8 mouse cellular contexts compared by ENCODE assay signal in genomic region chrX:11550164-11550851, GRCm38 (mm10).
DNase-seq lines count a peak whose midpoint lies in the region; ATAC-seq and TF ChIP-seq lines count a peak whose summit lies in the region.

No protein-coding gene starts in this region.

- H3K4me3 ChIP-seq in lung, embryonic 14.5 days (ENCODE audit: low read depth, low read length), result no peak overlapping the region
- no peak overlapping the region for H3K4me3 ChIP-seq in lung, adult 2 months (replicated peaks; ENCODE audit: extremely low read depth, low read depth, low read length)
- H3K4me3 ChIP-seq in forebrain, postnatal 0 days (ENCODE audit: low read depth, low read length), result no peak overlapping the region
- H3K4me3 ChIP-seq in neural tube, embryonic 13.5 days, result no peak overlapping the region

- no peak for TF ChIP-seq POLR2A in lung, adult 2 months (IDR thresholded peaks at IDR 0.05; ENCODE audit: borderline replicate concordance, extremely low read depth, low read depth, low read length)

- DNase-seq in cerebellum, postnatal 14 days, result peak; percentile 35 to 50
- peak; percentile 68 for DNase-seq in lung, embryonic 14.5 days
- no peak for DNase-seq in lung, adult 2 months
- peak; percentile 74 for DNase-seq in forebrain, postnatal 0 days
- no peak for DNase-seq in c-Kit-positive CD71-positive TER-119-positive erythroid progenitor cells, embryonic 14.5 days (ENCODE audit: low spot score)
- no peak for DNase-seq in left cerebral cortex, postnatal 36 days (ENCODE audit: low spot score in 2 of 2)

- intact Hi-C loops in left cerebral cortex, postnatal 36 days (cut with DNase I), result no loop called here

- H3K9ac ChIP-seq in lung, embryonic 14.5 days, result no peak overlapping the region
- no peak overlapping the region for H3K9ac ChIP-seq in forebrain, postnatal 0 days
- H3K9ac ChIP-seq in neural tube, embryonic 13.5 days, result no peak overlapping the region

- no peak for ATAC-seq in cerebellum, adult (ENCODE audit: insufficient number of reproducible peaks, low FRiP score, low TSS enrichment)
- peak; percentile 63; the same call in 1 of the 2 replicates for ATAC-seq in lung, embryonic 14.5 days (ENCODE audit: insufficient read depth)
- peak; percentile 88 for ATAC-seq in forebrain, postnatal 0 days
- ATAC-seq in neural tube, embryonic 13.5 days (ENCODE audit: low read depth), result peak; percentile 84

- WGBS in lung, embryonic 14.5 days, result 20% methylated on average over 12 of the region's 12 CpGs
- WGBS in lung, adult 2 months, result 38% methylated on average over 12 of the region's 12 CpGs
- WGBS in forebrain, postnatal 0 days, result 25% methylated on average over 12 of the region's 12 CpGs
- WGBS in neural tube, embryonic 13.5 days, result 13% methylated on average over 12 of the region's 12 CpGs

- no peaks in the 10 kb centered on the region for H3K9me3 ChIP-seq in lung, embryonic 14.5 days (ENCODE audit: low read depth, low read length)
- H3K9me3 ChIP-seq in forebrain, postnatal 0 days (ENCODE audit: low read length), result no peaks in the 10 kb centered on the region
- H3K9me3 ChIP-seq in neural tube, embryonic 13.5 days, result no peaks in the 10 kb centered on the region

- no peak overlapping the region for H3K4me2 ChIP-seq in lung, embryonic 14.5 days
- peak overlapping the region; percentile 27; the same call in 1 of the 2 replicates for H3K4me2 ChIP-seq in forebrain, postnatal 0 days (ENCODE audit: low read depth)
- H3K4me2 ChIP-seq in neural tube, embryonic 13.5 days, result no peak overlapping the region

- no peak overlapping the region for H3K27ac ChIP-seq in lung, embryonic 14.5 days (ENCODE audit: low read depth)
- no peak overlapping the region for H3K27ac ChIP-seq in forebrain, postnatal 0 days (ENCODE audit: low read depth, low read length)
- H3K27ac ChIP-seq in neural tube, embryonic 13.5 days (replicated peaks), result no peak overlapping the region

- H3K36me3 ChIP-seq in lung, embryonic 14.5 days (ENCODE audit: insufficient read depth), result no peaks in the 10 kb centered on the region
- no peaks in the 10 kb centered on the region for H3K36me3 ChIP-seq in forebrain, postnatal 0 days (ENCODE audit: insufficient read depth)
- H3K36me3 ChIP-seq in neural tube, embryonic 13.5 days, result no peaks in the 10 kb centered on the region

- no peak for TF ChIP-seq CTCF in lung, embryonic 14.5 days (IDR thresholded peaks at IDR 0.05; ENCODE audit: low read depth)
- TF ChIP-seq CTCF in lung, adult 2 months (IDR thresholded peaks at IDR 0.05; ENCODE audit: insufficient read depth, low read length), result no peak
- no peak for TF ChIP-seq CTCF in forebrain, postnatal 0 days (IDR thresholded peaks at IDR 0.05; ENCODE audit: low read depth)

- H3K4me1 ChIP-seq in lung, embryonic 14.5 days (ENCODE audit: insufficient read depth), result no peaks in the 10 kb centered on the region; the same call in 1 of the 2 replicates
- H3K4me1 ChIP-seq in lung, adult 2 months (ENCODE audit: control insufficient read depth, insufficient read depth, low read length), result no peaks in the 10 kb centered on the region
- H3K4me1 ChIP-seq in forebrain, postnatal 0 days (ENCODE audit: insufficient read depth), result peaks cover 12% of the 10 kb centered on the region
- H3K4me1 ChIP-seq in neural tube, embryonic 13.5 days (replicated peaks), result peaks cover 35% of the 10 kb centered on the region

- no peaks in the 10 kb centered on the region for H3K27me3 ChIP-seq in lung, embryonic 14.5 days (ENCODE audit: insufficient read depth, low read length)
- H3K27me3 ChIP-seq in forebrain, postnatal 0 days (ENCODE audit: insufficient read depth, low read length), result no peaks in the 10 kb centered on the region
- peaks cover 11% of the 10 kb centered on the region for H3K27me3 ChIP-seq in neural tube, embryonic 13.5 days

Comparison
In these comparisons a context has a peak if more than half of its experiments do, and no peak if none do; other contexts are left out.
1. DNase-seq: peak in cerebellum, postnatal 14 days (2 of 2), lung, embryonic 14.5 days (single experiment) and forebrain, postnatal 0 days (single experiment); none in lung, adult 2 months (single experiment), c-Kit-positive CD71-positive TER-119-positive erythroid progenitor cells, embryonic 14.5 days (single experiment) and left cerebral cortex, postnatal 36 days (0 of 2).